Mouse (Mus musculus) layer of hippocampus, adult 9-10 months (tissue): ENCODE measurements at regions not wholly inside any gene's neighbourhood (a gene's known extent, or its start where the extent isn't known, plus 50 kb on each side); places are given as distances from the start of the nearest gene placed in this dataset.

Source experiments
- DNase-seq: peaks from one replicate; pipeline ENCODE4 v3.0.0; 2022; ENCODE audit warnings: low spot score

- DNase-seq: no peak
These were observed 301.0 kb downstream of the 9330182O14Rik start for GRCm38 (mm10) chr15:40435156-40435555.

- no peak for DNase-seq
These were observed 302.5 kb downstream of the 9330182O14Rik start for GRCm38 (mm10) chr15:40436688-40437087.

DNA sequence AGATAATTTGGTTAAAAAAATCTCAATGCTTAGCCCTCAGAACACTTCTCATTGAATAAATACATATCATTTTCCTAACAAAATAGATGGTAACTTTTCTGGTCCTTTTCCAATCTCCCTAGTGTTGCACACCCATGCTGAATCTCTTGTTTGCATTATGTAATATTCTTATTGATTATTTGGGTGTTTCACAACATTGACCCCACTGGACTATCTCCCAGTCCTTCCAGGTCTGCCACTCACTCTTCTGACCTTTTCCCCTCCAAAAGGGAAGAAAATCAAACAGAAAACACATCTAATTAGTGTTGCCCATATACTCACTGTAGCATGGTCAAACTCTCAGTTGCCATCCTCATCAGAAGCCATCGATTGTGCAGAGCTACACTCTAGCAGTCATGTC lies 305.7 kb downstream of the 9330182O14Rik start:
- no peak for DNase-seq

GRCm38 (mm10) chr15:40448623-40449022 lies 314.5 kb downstream of the 9330182O14Rik start:
- no peak for DNase-seq

GRCm38 (mm10) chr15:40453235-40453634 lies 319.1 kb downstream of the 9330182O14Rik start:
- DNase-seq: no peak

DNA sequence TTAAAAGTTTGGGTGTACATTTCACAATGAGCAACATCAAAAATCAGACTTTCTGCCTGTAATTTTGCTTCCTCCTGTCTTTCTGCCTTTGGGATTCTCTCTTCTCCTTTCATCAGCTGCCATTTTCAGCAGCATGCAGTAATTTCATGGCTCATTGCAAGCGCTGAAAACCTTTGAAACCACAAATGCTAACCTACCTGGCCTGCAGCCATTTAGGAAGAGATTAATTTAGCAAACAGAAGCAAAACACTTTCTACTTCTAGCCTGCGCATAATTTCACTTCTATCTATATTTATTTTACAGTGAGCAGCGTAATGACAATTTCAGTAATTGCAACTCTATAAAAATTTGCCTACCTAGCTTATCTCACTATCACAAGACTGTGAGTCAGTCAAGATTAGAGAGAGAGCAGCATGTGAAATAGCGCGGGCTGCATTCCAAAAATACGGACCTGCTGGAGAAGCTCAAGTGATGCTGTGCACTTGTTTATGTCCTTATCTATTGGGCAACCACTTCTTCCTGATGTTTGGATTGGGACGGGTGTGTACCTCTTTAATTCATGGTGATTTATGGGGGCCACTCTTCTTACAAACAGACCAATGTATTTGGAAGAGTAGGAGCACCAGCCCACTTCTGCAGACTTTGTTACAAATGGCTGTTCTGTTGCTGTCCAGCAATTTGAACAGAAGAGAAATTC lies 341.6 kb downstream of the 9330182O14Rik start:
- DNase-seq: no peak

- DNase-seq: no peak
These were observed 346.2 kb downstream of the 9330182O14Rik start for GRCm38 (mm10) chr15:40480386-40480785.

DNA sequence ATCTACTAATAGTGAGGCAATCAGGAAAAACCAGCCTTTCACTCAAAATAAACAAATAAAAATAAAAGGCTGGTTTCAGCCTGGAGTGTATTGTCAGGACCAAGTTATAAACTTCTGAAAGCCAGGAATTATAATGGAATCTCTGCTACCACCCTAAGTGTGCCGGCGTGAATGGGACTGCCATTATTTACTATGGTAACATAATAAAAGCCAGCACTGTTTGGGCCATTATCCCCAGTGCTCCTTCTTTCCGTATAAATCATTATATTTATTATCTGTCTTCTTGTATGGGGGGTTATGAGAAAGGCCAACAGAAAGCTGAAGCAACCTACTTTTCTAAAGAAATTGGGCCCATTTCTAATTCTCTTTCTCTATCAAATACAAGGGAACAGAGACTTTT lies 347.1 kb downstream of the 9330182O14Rik start:
- no peak for DNase-seq

DNA sequence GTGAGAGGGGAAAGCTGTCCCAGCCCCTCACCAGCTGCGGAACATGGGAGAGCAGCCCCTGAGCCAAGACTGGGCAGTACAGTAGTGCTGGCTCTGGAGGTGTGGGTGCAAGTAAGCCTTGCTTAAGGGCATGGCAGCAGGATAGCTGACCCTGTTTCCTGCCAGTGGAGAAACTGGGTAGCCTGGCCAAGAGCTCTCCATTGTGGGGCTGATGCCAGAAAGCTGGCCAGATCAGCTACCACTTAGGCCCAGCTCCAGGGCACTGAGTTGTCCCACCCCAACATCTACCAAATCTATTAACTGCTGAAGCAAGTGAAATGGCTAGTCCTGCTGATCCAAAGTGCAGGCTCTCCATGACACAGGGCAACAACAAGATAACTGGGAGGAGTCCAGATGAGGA lies 351.8 kb downstream of the 9330182O14Rik start:
- DNase-seq: no peak

GRCm38 (mm10) chr15:40501180-40502125 lies 367.3 kb downstream of the 9330182O14Rik start:
- DNase-seq: no peak

DNA sequence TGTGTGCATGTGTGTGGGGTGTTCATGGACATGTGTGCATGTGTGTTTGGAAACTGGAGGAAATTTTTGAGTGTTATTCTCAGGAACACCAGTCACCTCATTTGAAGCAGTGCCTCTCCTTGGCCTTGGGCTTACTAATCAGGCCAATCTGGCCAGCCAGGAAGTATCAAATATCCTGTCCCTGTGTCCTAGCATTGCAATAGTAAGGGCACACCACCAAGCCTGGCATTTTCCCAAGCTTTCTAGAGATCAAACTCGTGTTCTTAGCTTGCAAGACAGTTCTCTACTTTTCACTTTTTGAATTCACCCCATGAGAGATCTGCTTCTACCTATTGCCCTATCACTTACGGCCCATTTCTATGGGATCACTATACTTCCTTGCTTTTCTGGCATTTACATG lies 376.7 kb downstream of the 9330182O14Rik start:
- DNase-seq: no peak

GRCm38 (mm10) chr15:40524350-40524749 lies 390.2 kb downstream of the 9330182O14Rik start:
- no peak for DNase-seq

DNA sequence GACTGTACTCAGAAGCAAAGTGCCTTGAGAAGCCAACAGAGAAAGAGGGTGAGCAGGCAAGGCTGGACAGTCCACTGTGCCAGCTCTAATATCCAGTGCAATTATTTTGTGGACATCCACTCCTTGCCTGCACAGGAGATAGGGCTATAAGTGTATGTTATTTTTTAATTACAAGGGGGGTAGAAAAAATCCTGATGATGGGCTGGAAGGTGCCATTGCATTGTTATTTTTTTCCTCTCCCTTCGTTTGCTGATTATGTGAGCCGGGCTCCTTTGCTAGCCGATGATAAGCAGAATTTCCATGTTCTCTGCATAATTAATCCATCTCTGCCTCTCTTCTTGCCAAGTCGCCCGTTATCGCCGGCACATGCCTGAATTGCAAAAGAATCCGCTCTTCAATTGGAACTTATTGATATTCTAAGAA lies 399.3 kb downstream of the 9330182O14Rik start:
- DNase-seq: no peak

GRCm38 (mm10) chr15:40561661-40562060 lies 427.5 kb downstream of the 9330182O14Rik start:
- DNase-seq: peak; percentile 8

DNA sequence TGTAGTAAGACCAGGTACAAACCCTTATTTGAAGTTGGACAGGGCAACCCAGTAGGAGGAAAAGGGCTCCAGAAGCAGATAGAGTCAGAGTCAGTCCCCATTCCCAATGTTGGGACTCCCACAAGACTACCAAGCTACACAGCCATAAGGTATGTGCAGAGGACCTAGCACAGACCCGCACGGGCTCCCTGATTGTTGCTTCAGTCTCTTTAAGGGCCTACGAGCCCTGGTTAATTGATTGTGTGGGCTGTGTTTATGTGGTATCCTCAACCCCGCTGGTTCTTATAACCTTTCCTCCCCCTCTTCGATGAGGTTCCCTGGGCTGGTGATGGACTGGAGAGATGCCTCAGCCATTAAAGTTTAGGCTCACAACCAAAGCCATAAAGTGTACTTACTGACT lies 431.6 kb downstream of the 9330182O14Rik start:
- no peak for DNase-seq

- no peak for DNase-seq
These were observed 432.3 kb downstream of the 9330182O14Rik start for GRCm38 (mm10) chr15:40566481-40566880.

DNA sequence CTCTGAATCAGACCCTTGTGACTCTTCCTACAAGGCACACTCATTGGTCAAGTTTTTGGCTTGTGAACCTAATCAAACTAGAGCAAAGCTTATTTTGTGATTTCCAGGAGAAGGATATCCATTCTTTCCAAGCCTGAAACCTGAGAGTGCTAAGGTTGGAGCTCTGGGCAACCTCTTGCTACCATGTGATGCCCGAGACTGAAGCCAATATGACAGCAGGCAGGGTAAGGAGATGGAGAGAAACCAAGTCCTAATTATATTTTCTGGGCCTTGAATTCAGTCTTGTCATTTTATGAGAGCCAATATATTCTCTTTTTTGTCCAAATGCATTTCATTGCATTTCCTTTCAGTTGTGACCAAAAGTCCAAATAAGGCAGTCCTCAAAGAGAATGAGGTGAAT lies 434.5 kb downstream of the 9330182O14Rik start:
- no peak for DNase-seq
